Mouse (Mus musculus) forebrain, embryonic 14.5 days (tissue): ENCODE results near the gene Nup50. TPM values are rescaled to one million over a fixed set of nuclear protein-coding genes. Genes with fewer than 3 reads are reported as not detected.
"Not testable (repeated sequence)": the region's sequence is repeated elsewhere in the genome, so short reads cannot be mapped to it uniquely, and the experiment has no call there.

Experiments used
- ATAC-seq: fragments of 200-750 bp; cut with Nextera tagmentation; 2 replicates; pipeline ENCODE4 v1.8.0; 2017; ENCODE audit warnings: mild to moderate bottlenecking, moderate library complexity
- DNase-seq: peaks from one replicate; pipeline ENCODE4 v3.0.0-alpha.2; 2015; ENCODE audit warnings: low spot score
- H3K27ac ChIP-seq: fragments of 300-500 bp; sonication (generic); 2 replicates; pipeline ENCODE4 v1.5.1; 2014; ENCODE audit warnings: low read depth, mild to moderate bottlenecking, control low read depth, low read length, moderate library complexity
- H3K27me3 ChIP-seq: fragments of 300-500 bp; sonication (generic); replicated peaks from 2 replicates; pipeline ENCODE4 v1.6.1; 2014; ENCODE audit warnings: low read length, control low read depth, mixed read lengths; ENCODE audit not compliant: control insufficient read depth, insufficient read depth
- H3K36me3 ChIP-seq: fragments of 300-500 bp; sonication (generic); 2 replicates; pipeline ENCODE4 v1.6.1; 2014; ENCODE audit warnings: low read length, control low read depth; ENCODE audit not compliant: control insufficient read depth, insufficient read depth
- H3K4me1 ChIP-seq: fragments of 300-500 bp; sonication (generic); 2 replicates; pipeline ENCODE4 v1.6.1; 2014; ENCODE audit warnings: antibody characterized with exemption, low read length, control low read depth; ENCODE audit not compliant: control insufficient read depth, insufficient read depth
- H3K4me2 ChIP-seq: fragments of 300-500 bp; sonication (generic); 2 replicates; pipeline ENCODE4 v1.6.1; 2014; ENCODE audit warnings: mild to moderate bottlenecking, control low read depth, low read length
- H3K4me3 ChIP-seq: fragments of 300-500 bp; sonication (generic); 2 replicates; pipeline ENCODE4 v1.5.1; 2014; ENCODE audit warnings: low read depth, low read length, control low read depth
- H3K9ac ChIP-seq: fragments of 300-500 bp; sonication (generic); 2 replicates; pipeline ENCODE4 v1.6.1; 2014; ENCODE audit warnings: mild to moderate bottlenecking, low read length, control low read depth, moderate library complexity
- H3K9me3 ChIP-seq: fragments of 300-500 bp; sonication (generic); replicated peaks from 2 replicates; pipeline ENCODE4 v1.6.1; 2016; ENCODE audit warnings: low read length, control low read depth, mixed read lengths; ENCODE audit not compliant: control insufficient read depth
- WGBS: fragments of 180-500 bp; shearing (Covaris S2); extraction: QIAGEN DNeasy Blood & Tissue Kit; methylation state at CpG from one replicate; pipeline ENCODE4 v1.1.7; 2014; 5-methylcytosine and 5-hydroxymethylcytosine counted together
- polyA plus RNA-seq: library from polyadenylated mRNA; unstranded; fragments of >200 nt; fragmentation: Nextera tagmentation; extraction: Ambion mirVana; gene quantifications from 2 replicates; pipeline ENCODE4 v1.2.1, GENCODE M21; 2014

Gene Nup50
- 28.3 and 33.3 TPM in 2 replicates for polyA plus RNA-seq

DNA sequence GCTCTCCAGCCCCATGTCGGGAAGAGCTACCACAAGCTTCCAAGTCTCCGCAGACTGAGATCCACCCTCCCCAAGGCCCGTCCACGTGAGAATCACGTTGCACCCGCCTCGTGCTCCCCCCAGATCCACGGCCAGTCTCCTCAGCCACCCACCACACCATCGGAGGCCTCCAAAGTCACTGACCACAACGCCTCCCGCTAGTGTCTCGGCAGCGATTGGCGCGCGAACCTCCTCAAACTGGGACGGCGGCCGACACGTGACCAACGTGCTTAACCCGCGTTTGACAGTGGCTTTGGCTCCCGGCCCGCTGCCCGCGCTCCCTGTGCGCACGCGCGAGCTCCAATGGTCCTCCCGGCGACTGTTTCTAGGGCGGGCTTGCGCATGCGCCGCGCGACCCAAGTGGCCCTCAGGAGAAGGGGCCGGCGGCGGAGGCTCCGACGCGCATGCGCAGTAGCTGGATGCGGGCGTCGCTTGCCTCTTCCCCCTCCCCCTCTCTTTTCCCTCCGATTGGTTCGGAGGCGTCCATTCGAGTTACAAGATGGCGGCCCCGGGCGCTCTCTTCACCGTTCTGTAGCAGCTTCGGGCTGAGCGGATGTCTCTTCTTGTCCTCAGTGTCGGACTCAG is at the start of gene Nup50:
TSS of gene Nup50 (plus strand) at position 528 of the 624 bp plus-strand sequence.
- Histone ChIP-seq H3K4me3 (peak within 1 kb of the TSS; percentile 98), H3K4me1 (peaks cover 21% of the 10 kb centered on the region), H3K9me3 (no peaks in the 10 kb centered on the region), H3K9ac (peak within 1 kb of the TSS; percentile 94), H3K27ac (peak within 1 kb of the TSS; percentile 94), H3K27me3 (no peaks in the 10 kb centered on the region), H3K4me2 (peak within 1 kb of the TSS; percentile 89), H3K36me3 (peaks cover 9% of the 10 kb centered on the region)
- under 1% methylated on average over 60 of the region's 60 CpGs for WGBS
- DNase-seq (peak; percentile 99), ATAC-seq (peak; percentile 91)

DNA sequence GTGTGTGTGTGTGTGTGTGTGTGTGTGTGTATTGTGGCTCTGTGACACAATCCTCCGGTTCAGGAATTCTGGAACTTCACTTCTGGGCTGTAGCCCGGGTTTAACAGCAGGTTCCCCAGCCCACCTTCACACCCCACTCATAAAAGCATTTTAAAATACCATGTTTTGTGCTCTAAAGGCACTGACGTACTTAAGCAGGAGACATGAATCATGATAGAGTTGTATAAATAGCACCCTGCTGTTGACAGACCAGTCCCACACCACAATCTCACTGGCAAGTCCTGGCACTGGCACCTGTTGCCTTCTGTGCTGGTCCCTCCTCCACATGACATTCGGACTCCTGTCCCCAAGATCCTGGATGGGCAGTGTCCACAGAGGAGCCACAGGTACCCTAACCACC is 49.3 kb upstream of the Nup50 start:
- H3K4me2 ChIP-seq, result no peak overlapping the region
- H3K27me3 ChIP-seq, result no peaks in the 10 kb centered on the region
- no peak overlapping the region for H3K4me3 ChIP-seq
- H3K9me3 ChIP-seq, result no peaks in the 10 kb centered on the region
- H3K4me1 ChIP-seq, result no peaks in the 10 kb centered on the region
- DNase-seq, result no peak
- H3K27ac ChIP-seq, result no peak overlapping the region
- ATAC-seq, result no peak
- no peak overlapping the region for H3K9ac ChIP-seq
- no peaks in the 10 kb centered on the region for H3K36me3 ChIP-seq
- 84% methylated on average over 4 of the region's 4 CpGs for WGBS

DNA sequence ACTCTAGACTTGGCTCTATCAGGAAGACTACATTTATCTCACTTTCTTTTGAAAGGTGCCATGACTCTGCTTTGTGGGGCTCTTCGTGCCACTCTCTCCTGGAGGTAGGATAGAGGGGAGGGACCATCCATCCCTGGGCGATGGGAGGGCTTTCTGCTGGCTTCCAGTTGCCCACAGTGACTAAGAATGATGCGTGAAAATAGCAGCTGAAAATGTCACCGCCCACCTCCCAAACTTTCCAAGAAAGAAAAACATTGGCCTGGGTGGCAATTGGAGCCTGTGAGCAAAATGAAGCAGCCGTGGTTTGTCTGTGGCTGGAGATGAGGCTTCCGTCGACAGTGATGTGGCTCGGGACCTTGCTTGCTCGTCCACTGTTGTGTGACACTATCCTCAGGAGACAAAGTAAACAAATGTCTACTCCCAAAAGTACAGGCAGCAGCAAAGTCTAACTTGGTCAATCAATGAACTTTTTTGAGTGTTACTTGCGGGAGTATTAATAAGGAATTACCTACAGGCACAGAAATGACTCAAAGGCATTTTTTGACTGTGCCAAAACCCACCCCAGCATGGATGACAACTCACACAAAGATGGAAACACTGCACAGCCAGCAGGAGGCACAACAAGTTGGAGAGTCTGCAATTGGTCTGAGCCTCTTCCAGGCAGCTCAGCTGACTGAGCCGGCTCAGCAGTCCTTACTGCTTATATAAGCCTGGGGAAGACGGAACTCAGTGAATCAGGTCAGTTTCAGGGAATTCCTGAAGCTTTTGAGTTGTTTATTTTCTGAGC is 46.0 kb upstream of the Nup50 start:
- Histone ChIP-seq H3K4me2 (no peak overlapping the region), H3K4me1 (no peaks in the 10 kb centered on the region), H3K9ac (no peak overlapping the region), H3K27me3 (no peaks in the 10 kb centered on the region), H3K36me3 (no peaks in the 10 kb centered on the region), H3K4me3 (no peak overlapping the region), H3K27ac (no peak overlapping the region), H3K9me3 (no peaks in the 10 kb centered on the region)
- no peak for DNase-seq
- ATAC-seq, result no peak
- WGBS, result 85% methylated on average over 12 of the region's 12 CpGs

DNA sequence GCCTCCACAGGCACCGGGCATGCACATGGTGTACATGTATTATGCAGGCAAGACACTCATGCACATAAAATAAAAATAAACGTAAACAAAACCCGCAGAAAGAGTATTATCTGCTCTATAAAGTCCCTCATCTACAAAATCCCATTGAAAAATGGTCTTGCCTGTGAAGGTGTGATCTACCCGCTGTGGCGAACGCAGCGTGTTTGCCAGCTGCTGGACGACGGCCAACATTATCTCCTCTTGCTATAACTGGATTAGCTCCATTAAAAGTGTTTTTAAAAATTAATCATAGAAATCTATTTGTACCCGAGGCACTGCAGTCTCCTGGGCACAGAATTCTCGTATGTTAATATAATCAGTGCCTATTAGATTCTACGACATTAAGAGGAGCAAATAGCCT is 35.1 kb upstream of the Nup50 start:
- no peak for ATAC-seq
- H3K36me3 ChIP-seq, result no peaks in the 10 kb centered on the region
- no peak overlapping the region for H3K4me2 ChIP-seq
- H3K27ac ChIP-seq, result no peak overlapping the region
- H3K9ac ChIP-seq, result no peak overlapping the region
- WGBS, result 65% methylated on average over 12 of the region's 12 CpGs
- no peak overlapping the region for H3K4me3 ChIP-seq
- peaks cover 2% of the 10 kb centered on the region; the same call in 1 of the 2 replicates for H3K4me1 ChIP-seq
- H3K9me3 ChIP-seq, result no peaks in the 10 kb centered on the region
- peak; percentile 27 for DNase-seq
- no peaks in the 10 kb centered on the region for H3K27me3 ChIP-seq

DNA sequence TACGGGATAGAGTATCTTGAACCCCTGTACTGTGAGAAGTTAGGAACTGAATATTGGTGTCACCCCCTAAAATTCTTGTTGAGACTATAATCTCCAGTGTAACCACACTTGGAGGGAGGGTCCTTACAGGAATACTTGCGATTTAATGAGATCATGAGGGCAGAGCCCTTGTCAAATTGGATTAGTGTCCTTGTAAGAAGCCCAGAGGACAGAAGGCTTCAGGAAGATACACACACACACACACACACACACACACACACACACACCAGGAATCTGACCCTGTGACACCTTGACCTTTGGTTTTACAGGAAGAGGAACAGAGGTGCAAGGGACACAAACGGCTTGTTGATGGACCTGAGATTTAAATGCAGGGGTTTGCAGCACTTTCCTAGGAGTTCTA is 32.0 kb upstream of the Nup50 start:
- ATAC-seq (no peak), DNase-seq (no peak)
- WGBS, result 59% methylated on average over 3 of the region's 3 CpGs

DNA sequence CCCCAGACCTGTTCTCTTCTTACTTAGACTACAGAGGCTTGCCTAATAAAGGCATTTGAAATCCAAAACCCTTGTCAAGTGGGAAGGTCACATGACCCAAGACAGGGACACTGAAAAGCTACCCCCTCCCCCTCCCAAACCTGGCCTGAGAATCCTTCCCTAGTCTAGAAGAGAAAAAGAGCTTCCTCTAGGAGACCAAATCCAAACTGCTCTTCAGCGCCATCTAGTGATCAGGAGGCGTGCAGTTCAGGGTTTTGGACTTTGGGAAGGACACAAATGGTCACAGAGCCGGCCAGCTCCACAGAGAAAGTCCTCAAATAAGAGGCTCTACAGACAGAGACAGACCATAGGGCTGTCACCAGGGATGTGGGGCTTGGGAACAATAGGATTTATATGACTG is 31.6 kb upstream of the Nup50 start:
- ATAC-seq, result peak; percentile 40; the same call in 1 of the 2 replicates
- DNase-seq, result peak; percentile 87
- WGBS, result 5% methylated on average over 3 of the region's 3 CpGs
- Histone ChIP-seq H3K36me3 (no peaks in the 10 kb centered on the region), H3K9ac (no peak overlapping the region), H3K27me3 (no peaks in the 10 kb centered on the region), H3K4me2 (no peak overlapping the region), H3K4me3 (no peak overlapping the region), H3K4me1 (peaks cover 2% of the 10 kb centered on the region; the same call in 1 of the 2 replicates), H3K27ac (no peak overlapping the region), H3K9me3 (no peaks in the 10 kb centered on the region)

More for the DNA sequence above, 32.0 kb upstream of the Nup50 start:
- Histone ChIP-seq H3K27ac (no peak overlapping the region), H3K4me1 (peaks cover 2% of the 10 kb centered on the region; the same call in 1 of the 2 replicates), H3K9ac (no peak overlapping the region), H3K27me3 (no peaks in the 10 kb centered on the region), H3K4me2 (no peak overlapping the region), H3K4me3 (no peak overlapping the region), H3K9me3 (no peaks in the 10 kb centered on the region), H3K36me3 (no peaks in the 10 kb centered on the region)

DNA sequence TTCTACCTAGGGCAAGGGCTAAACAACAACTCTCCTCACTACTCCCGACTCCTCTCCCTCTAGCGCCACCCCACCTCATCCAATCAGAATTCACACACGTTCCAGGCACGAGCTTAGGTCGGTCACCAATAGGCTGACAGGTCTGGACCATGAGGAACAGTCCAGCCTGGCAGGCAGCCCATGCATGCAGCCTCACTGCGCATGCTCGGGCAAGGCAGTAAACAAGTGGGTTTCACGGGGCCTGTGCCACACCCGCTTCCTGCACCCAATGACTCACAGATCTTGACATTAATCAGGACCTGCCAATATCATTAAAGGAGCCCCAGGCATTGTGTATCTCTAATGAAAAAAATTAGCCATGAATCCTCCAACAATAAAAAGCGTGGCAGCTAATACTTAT is 27.0 kb upstream of the Nup50 start:
- H3K4me3 ChIP-seq, H3K27me3 ChIP-seq, H3K9ac ChIP-seq, H3K4me2 ChIP-seq, H3K27ac ChIP-seq, H3K9me3 ChIP-seq, H3K36me3 ChIP-seq, ATAC-seq, DNase-seq: not testable (repeated sequence)
- 83% methylated on average over 10 of the region's 10 CpGs for WGBS
- peaks cover 12% of the 10 kb centered on the region; the same call in 1 of the 2 replicates for H3K4me1 ChIP-seq

DNA sequence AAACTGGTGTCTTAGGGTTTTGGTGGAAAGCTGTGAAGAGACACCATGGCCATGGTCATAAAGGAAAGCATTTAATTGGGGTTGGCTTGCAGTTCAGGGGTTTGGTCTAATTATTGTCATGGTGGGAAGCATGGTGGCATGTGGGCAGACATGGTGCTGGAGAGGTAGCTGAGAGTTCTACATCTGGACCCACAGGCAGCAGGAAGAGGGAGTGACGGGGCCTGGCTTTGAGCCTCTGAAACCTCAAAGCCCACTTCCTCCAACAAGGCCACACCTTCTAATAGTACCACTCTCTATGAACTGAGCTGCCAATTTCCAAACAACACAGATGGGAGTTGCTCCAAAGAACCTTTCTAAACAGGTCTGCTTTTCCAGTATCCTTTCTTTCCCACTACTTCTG is 26.5 kb upstream of the Nup50 start:
- no peak overlapping the region for H3K9ac ChIP-seq
- ATAC-seq (no peak), DNase-seq (no peak)
- no peak overlapping the region for H3K27ac ChIP-seq
- WGBS, result 88% methylated on average over 1 of the region's 1 CpGs
- H3K4me2 ChIP-seq, result no peak overlapping the region
- H3K36me3 ChIP-seq, result no peaks in the 10 kb centered on the region
- no peaks in the 10 kb centered on the region for H3K9me3 ChIP-seq
- no peaks in the 10 kb centered on the region for H3K27me3 ChIP-seq
- peaks cover 12% of the 10 kb centered on the region; the same call in 1 of the 2 replicates for H3K4me1 ChIP-seq
- H3K4me3 ChIP-seq, result no peak overlapping the region

DNA sequence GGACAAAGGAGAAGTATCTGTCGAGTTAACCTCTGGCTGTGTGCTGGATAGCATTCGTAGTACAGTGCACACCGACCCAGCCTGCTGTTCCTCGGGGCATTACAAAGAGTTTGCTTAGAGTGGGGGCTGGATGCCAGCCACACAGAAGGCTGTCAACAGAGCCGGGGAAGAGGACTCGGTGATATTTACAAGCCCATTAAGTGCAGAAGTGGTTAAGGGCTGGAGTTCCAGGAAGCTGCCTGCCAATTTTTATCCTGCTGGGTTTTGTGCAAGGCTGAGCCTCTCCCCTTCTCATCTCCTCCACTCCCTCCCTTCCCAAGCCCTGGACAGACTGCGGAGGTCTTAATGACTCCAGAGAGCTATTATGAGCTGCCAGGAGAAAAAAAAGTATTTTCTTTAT is 25.1 kb upstream of the Nup50 start:
- H3K9ac ChIP-seq, result peak overlapping the region; percentile 35; the same call in 1 of the 2 replicates
- peak; percentile 88 for DNase-seq
- 10% methylated on average over 7 of the region's 7 CpGs for WGBS

More for the DNA sequence above, 25.1 kb upstream of the Nup50 start:
- Histone ChIP-seq H3K27me3 (no peaks in the 10 kb centered on the region), H3K27ac (peak overlapping the region; percentile 52), H3K4me2 (peak overlapping the region; percentile 28; the same call in 1 of the 2 replicates), H3K9me3 (no peaks in the 10 kb centered on the region), H3K36me3 (no peaks in the 10 kb centered on the region), H3K4me3 (no peak overlapping the region), H3K4me1 (peaks cover 12% of the 10 kb centered on the region; the same call in 1 of the 2 replicates)
- peak; percentile 88; the same call in 1 of the 2 replicates for ATAC-seq
